Mouse (Mus musculus) cerebellum, adult (tissue): ENCODE measurements around the gene Rrp1.
"Not testable (repeated sequence)": the region's sequence is repeated elsewhere in the genome, so short reads cannot be mapped to it uniquely, and the experiment has no call there.

Experiments
- ATAC-seq: cut with Nextera tagmentation; 2 replicates; pipeline ENCODE4 v1.9.2; 2017; ENCODE audit warnings: mild to moderate bottlenecking, moderate library complexity, mixed read lengths; ENCODE audit not compliant: insufficient number of reproducible peaks, low FRiP score, low TSS enrichment

The Rrp1 gene

GRCm38 (mm10) chr10:78425181-78426041 lies 12.6 kb upstream of the Rrp1 start, which contains the start of gene Cstb:
Gene Cstb, plus strand, starts transcription at chr10:78425669.
- ATAC-seq, result peak; percentile 88

DNA sequence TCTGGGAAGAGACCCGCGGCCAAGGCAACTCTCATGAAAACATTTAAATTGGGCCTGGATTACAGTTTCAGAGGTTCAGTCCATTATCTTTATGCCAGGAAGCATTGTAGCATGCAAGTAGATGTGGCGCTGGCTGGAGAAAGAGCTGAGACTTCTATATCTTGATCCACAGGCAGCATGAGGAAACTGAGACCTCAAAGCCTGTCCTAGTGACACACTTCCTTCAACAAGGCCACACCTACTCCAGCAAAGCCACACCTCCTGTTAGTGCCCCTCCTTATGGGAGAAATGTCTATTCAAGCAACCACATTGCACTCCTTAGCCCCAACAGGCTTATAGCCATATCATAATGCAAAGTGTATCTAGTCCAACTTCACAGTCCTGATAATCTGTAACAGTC lies 9.8 kb upstream of the Rrp1 start:
- no peak for ATAC-seq

DNA sequence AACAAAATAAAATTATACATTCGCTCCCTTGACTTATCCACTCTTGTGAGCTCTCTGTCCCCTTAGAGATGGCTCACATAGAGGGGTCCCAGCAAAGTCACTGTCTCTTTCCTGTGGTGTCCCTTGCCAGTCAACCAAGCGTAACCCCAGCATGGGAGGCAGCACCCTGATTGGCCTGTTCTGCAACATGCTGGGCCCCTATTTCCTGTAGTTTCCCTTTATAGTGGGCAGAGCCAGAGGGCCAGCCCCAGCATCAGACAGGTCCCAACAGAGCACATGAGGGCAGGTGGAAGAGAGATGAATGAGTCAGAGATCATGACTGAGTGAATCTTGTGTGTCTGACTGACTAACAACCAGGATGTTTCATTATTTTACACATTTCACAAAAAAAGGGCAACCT lies 8.1 kb upstream of the Rrp1 start:
- ATAC-seq, result no peak

- no peak for ATAC-seq
Observed at GRCm38 (mm10) chr10:78418791-78419190, 5.9 kb upstream of the Rrp1 start.

DNA sequence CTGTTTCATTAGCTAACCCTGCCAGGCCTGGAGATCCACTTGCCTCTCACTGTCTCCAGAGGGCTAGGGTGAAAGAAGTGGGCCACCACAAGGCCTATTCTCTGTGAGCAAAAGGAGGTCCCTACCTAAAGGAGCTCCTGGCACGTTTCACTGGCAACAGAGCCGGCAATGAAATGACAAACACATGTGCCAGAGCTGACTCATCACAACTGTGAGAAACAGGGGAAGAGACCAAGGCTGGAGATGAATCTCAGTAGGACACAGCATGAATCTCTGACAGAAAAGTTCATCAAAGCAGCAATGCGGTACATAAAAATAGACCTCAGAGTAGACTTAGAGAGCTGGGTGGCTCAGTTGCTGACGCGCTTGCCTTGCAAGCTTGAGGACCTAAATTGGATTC lies 5.0 kb upstream of the Rrp1 start:
- ATAC-seq, result no peak

GRCm38 (mm10) chr10:78414936-78415335 lies 2.1 kb upstream of the Rrp1 start:
- not testable (repeated sequence) for ATAC-seq

DNA sequence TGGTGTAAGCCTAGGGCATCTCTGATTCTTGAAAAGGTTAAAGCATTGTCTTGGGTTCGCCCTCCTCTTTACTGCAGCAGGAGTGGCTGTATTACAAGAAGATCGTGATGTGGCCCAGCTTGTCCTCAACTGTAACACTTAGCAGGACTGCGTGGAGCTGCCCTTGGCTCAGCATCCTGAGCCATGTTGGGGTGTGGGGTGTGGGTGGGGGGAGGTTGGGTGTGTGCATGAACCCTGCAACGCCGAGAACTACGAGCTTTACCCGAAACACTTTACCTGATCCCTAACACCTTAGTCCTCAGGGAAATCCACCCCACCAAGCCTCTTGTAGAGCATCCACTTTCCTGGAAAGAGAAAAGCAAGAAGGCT lies 293 bp upstream of the Rrp1 start:
- ATAC-seq, result no peak; the same call in 1 of the 2 replicates

- ATAC-seq, result no peak
Observed at GRCm38 (mm10) chr10:78411851-78412250, 992 bp downstream of the Rrp1 start.

GRCm38 (mm10) chr10:78409035-78409788 lies 3.6 kb downstream of the Rrp1 start:
- no peak for ATAC-seq

GRCm38 (mm10) chr10:78407132-78407531 lies 5.7 kb downstream of the Rrp1 start:
- ATAC-seq, result no peak

DNA sequence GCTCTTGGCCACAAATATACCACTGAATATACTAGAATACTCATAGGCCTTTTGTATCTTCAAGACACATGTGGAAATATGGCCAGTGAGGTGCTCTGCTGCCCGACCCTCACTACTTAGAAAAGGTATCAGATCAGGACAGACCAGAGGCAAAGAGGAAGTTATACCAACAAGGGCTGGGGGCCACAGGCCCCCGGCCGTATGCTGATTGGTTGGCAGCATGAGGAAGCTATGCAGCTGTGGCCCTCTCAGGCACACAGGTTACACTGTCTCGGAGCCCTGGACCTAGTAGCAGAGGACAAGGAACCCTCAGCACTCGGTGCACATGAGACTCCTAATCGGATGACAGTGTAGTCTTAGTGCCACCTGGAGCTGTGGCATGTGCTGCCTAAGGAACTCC lies 6.7 kb downstream of the Rrp1 start:
- ATAC-seq, result no peak

DNA sequence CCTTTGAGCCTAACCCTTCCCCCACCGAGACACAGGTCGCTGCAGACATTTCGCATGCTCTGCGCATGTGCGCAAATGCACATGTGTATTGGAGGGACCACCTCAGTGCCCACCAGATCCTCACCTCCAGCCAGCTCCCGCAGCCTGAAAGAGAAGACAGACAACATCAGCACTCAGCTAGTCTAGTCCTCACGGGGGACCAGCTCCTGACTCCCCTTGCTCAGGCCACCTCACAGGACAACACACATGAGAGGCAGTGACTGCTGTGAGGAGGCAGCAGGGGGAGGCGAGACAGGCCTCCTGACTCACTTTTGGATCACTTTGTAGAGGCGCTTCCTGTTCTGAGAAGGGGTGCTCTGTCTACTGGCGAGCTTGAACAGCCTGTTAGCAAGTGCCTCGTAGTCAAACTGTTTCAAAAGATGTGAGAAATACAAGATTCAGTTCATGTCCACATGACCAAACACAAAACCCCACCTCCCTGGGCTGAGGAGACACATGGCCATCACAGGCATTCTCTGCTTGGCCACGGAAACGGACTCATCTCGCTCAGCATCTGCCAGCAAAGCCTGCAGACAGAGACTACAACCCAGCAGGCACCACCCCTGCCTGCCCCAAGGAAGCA lies 10.4 kb downstream of the Rrp1 start:
- ATAC-seq, result no peak

- no peak for ATAC-seq
Observed at GRCm38 (mm10) chr10:78401127-78401526, 11.7 kb downstream of the Rrp1 start.

- no peak for ATAC-seq
Observed at GRCm38 (mm10) chr10:78399090-78399657, 13.7 kb downstream of the Rrp1 start.

- ATAC-seq, result no peak
Observed at GRCm38 (mm10) chr10:78396625-78396885, 16.3 kb downstream of the Rrp1 start.

GRCm38 (mm10) chr10:78395819-78396624 lies 16.8 kb downstream of the Rrp1 start:
- ATAC-seq, result peak; percentile 75

- no peak for ATAC-seq
Observed at GRCm38 (mm10) chr10:78395377-78395776, 17.5 kb downstream of the Rrp1 start.

- peak; percentile 38; the same call in 1 of the 2 replicates for ATAC-seq
Observed at GRCm38 (mm10) chr10:78392072-78392471, 20.8 kb downstream of the Rrp1 start.

- no peak for ATAC-seq
Observed at GRCm38 (mm10) chr10:78390982-78391470, 21.8 kb downstream of the Rrp1 start.
